Mouse (Mus musculus) small intestine, adult 2 months (tissue): ENCODE measurements around the gene Ap1g2.

ENCODE experiments used
- CTCF ChIP-seq: fragments of 200-500 bp; IDR thresholded peaks from 2 replicates; pipeline ENCODE4 v1.5.1; 2012; ENCODE audit warnings: low read depth, mild to moderate bottlenecking, control low read depth, inconsistent platforms, low read length, moderate library complexity, mixed read lengths; ENCODE audit not compliant: insufficient replicate concordance, insufficient read length; ENCODE audit errors: extremely low read depth
- POLR2A ChIP-seq: fragments of 200-500 bp; IDR thresholded peaks from 2 replicates; pipeline ENCODE4 v1.6.1; 2012; ENCODE audit warnings: low read depth, mild to moderate bottlenecking, control low read depth, inconsistent platforms, low read length, moderate library complexity

DNA sequence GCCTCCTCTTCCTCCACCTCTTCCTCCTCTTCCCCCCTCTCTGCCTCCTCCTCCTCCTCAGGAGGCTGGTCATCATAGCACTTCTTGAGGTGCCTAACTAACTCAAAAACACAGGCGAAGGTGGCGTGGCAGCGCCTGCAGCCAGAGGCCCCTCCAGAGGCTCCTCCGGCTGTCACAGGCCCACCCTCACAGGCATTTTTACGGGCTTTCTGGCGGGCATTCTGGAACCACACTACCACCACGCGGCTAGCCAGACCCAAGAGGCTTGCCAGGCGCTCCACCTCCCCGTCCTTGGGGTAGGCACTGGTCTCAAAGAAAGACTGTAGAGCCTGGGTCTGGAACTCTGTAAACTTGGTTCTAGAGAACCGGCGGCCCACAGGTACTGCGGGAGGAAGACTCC is 41.0 kb downstream of the Ap1g2 start:
- TF ChIP-seq CTCF (no peak), POLR2A (no peak)
